Mouse (Mus musculus) ES-E14 (cell line): ENCODE measurements around the gene Tmem130.

Source experiments
- CHD2 ChIP-seq: IDR thresholded peaks from 2 replicates; pipeline ENCODE4 v1.6.1; 2014; ENCODE audit warnings: mild to moderate bottlenecking, low read depth, low read length, inconsistent platforms
- HCFC1 ChIP-seq: IDR thresholded peaks from 2 replicates; pipeline ENCODE4 v1.6.1; 2012; ENCODE audit warnings: low read length, inconsistent platforms, borderline replicate concordance; ENCODE audit not compliant: insufficient read depth

DNA sequence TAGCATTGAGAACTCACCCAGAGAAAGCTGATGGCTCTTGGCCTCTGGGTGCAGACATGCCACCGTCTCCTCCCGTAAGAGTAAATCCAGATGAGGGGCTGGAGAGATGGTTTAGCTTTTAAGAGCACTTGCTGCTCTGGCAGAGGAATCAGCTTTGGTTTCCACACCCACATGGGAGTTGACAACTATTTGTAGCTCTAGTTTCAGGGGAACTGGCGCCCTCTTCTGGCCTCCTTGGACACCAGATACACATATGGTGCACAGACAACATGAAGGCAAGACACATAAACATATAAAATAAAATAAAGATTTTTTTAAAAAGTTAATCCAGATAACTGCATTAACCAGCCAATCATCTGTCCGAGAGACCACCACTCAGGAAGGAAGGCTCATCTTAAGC is 67.5 kb downstream of the Tmem130 start:
- TF ChIP-seq HCFC1: no peak
- TF ChIP-seq CHD2: no peak
